Mouse (Mus musculus) limb, embryonic 10.5 days (tissue): ENCODE data around the gene Capn12. TPM values are rescaled to one million over a fixed set of nuclear protein-coding genes. Genes with fewer than 3 reads are reported as not detected.
"Not testable (repeated sequence)": the region's sequence is repeated elsewhere in the genome, so short reads cannot be mapped to it uniquely, and the experiment has no call there.

ENCODE experiments used
- DNase-seq: peaks from one replicate; pipeline ENCODE4 v3.0.0-alpha.2; 2017; ENCODE audit warnings: low spot score
- H3K27ac ChIP-seq: fragments of 300-500 bp; sonication (generic); 2 replicates; pipeline ENCODE4 v1.5.1; 2016; ENCODE audit warnings: mild to moderate bottlenecking
- H3K27me3 ChIP-seq: fragments of 300-500 bp; sonication (generic); 2 replicates; pipeline ENCODE4 v1.6.1; 2016; ENCODE audit warnings: low read depth, mild to moderate bottlenecking; ENCODE audit not compliant: poor library complexity, severe bottlenecking
- H3K36me3 ChIP-seq: fragments of 300-500 bp; sonication (generic); 2 replicates; pipeline ENCODE4 v1.6.1; 2016; ENCODE audit warnings: mild to moderate bottlenecking, moderate library complexity
- H3K4me1 ChIP-seq: fragments of 300-500 bp; sonication (generic); 2 replicates; pipeline ENCODE4 v1.6.1; 2016
- H3K4me3 ChIP-seq: fragments of 300-500 bp; sonication (generic); 2 replicates; pipeline ENCODE4 v1.5.1; 2016; ENCODE audit warnings: mild to moderate bottlenecking, moderate library complexity
- H3K9me3 ChIP-seq: fragments of 300-500 bp; sonication (generic); replicated peaks from 2 replicates; pipeline ENCODE4 v1.6.1; 2016; ENCODE audit warnings: mild to moderate bottlenecking
- WGBS: fragments of 180-500 bp; shearing (Covaris S2); methylation state at CpG from one replicate; pipeline ENCODE4 v1.1.7; 2016; 5-methylcytosine and 5-hydroxymethylcytosine counted together
- polyA plus RNA-seq: library from polyadenylated mRNA; unstranded; fragments of >200 nt; fragmentation: Nextera tagmentation; extraction: Ambion mirVana; gene quantifications from 2 replicates; pipeline ENCODE4 v1.2.1, GENCODE M21; 2016

Gene Capn12
- polyA plus RNA-seq, 1 experiment from 2014 or later = 0.48 TPM

GRCm38 (mm10) chr7:28864288-28864750, 16.9 kb upstream of the Capn12 start:
- Histone ChIP-seq H3K27ac (0 out of 2 replicates have a peak overlapping the region, but pooled peaks have one; percentile 3), H3K27me3 (0 out of 2 replicates have a peak, but pooled peaks cover 5% of the 10 kb centered on the region), H3K9me3 (no peaks in the 10 kb centered on the region), H3K4me1 (peaks cover 28% of the 10 kb centered on the region), H3K4me3 (no peak overlapping the region), H3K36me3 (no peaks in the 10 kb centered on the region)
- WGBS = 67% methylated on average over 9 of the region's 9 CpGs
- no peak for DNase-seq

GRCm38 (mm10) chr7:28865481-28866300, 15.5 kb upstream of the Capn12 start:
- Histone ChIP-seq H3K27me3 (0 out of 2 replicates have a peak, but pooled peaks cover 5% of the 10 kb centered on the region), H3K36me3 (no peaks in the 10 kb centered on the region), H3K4me3 (peak overlapping the region; percentile 35), H3K4me1 (peaks cover 28% of the 10 kb centered on the region), H3K27ac (peak overlapping the region; percentile 57), H3K9me3 (no peaks in the 10 kb centered on the region)
- 45% methylated on average over 33 of the region's 33 CpGs for WGBS
- peak; percentile 83 for DNase-seq

- Histone ChIP-seq H3K27me3 (0 out of 2 replicates have a peak, but pooled peaks cover 5% of the 10 kb centered on the region), H3K4me3 (no peak overlapping the region), H3K9me3 (no peaks in the 10 kb centered on the region), H3K27ac (peak overlapping the region; percentile 64), H3K36me3 (no peaks in the 10 kb centered on the region), H3K4me1 (peaks cover 28% of the 10 kb centered on the region)
- WGBS = 88% methylated on average over 28 of the region's 28 CpGs
- DNase-seq = no peak
Observed at GRCm38 (mm10) chr7:28866769-28867507, 14.3 kb upstream of the Capn12 start.

- not testable (repeated sequence) for H3K36me3 ChIP-seq, H3K9me3 ChIP-seq, H3K27me3 ChIP-seq
- Histone ChIP-seq H3K27ac (peak overlapping the region; percentile 64), H3K4me3 (0 out of 2 replicates have a peak overlapping the region, but pooled peaks have one; percentile 7), H3K4me1 (peaks cover 28% of the 10 kb centered on the region)
- peak; percentile 80 for DNase-seq
- 30% methylated on average over 23 of the region's 23 CpGs for WGBS
Observed at GRCm38 (mm10) chr7:28867508-28868340, 13.5 kb upstream of the Capn12 start.

- Histone ChIP-seq H3K9me3 (no peaks in the 10 kb centered on the region), H3K4me3 (no peak overlapping the region), H3K36me3 (no peaks in the 10 kb centered on the region), H3K27ac (no peak overlapping the region), H3K4me1 (peaks cover 21% of the 10 kb centered on the region), H3K27me3 (no peaks in the 10 kb centered on the region)
- no peak for DNase-seq
- WGBS = 92% methylated on average over 24 of the region's 24 CpGs
Observed at GRCm38 (mm10) chr7:28870901-28871664, 10.1 kb upstream of the Capn12 start.

GRCm38 (mm10) chr7:28874565-28874964, 6.7 kb upstream of the Capn12 start:
- 0 out of 2 replicates have a peak overlapping the region, but pooled peaks have one; percentile 30 for H3K27ac ChIP-seq
- DNase-seq = no peak
- H3K4me3 ChIP-seq = no peak overlapping the region
- WGBS = 63% methylated on average over 2 of the region's 2 CpGs
- peaks cover 12% of the 10 kb centered on the region for H3K4me1 ChIP-seq
- no peaks in the 10 kb centered on the region for H3K36me3 ChIP-seq
- no peaks in the 10 kb centered on the region for H3K9me3 ChIP-seq
- H3K27me3 ChIP-seq = no peaks in the 10 kb centered on the region

GRCm38 (mm10) chr7:28876099-28876498, 5.1 kb upstream of the Capn12 start:
- 93% methylated on average over 4 of the region's 4 CpGs for WGBS
- Histone ChIP-seq H3K4me1 (peaks cover 13% of the 10 kb centered on the region), H3K36me3 (no peaks in the 10 kb centered on the region), H3K27me3 (no peaks in the 10 kb centered on the region), H3K9me3 (no peaks in the 10 kb centered on the region), H3K27ac (no peak overlapping the region), H3K4me3 (no peak overlapping the region)
- DNase-seq = no peak

GRCm38 (mm10) chr7:28877155-28877554, 4.1 kb upstream of the Capn12 start:
- no peak for DNase-seq
- Histone ChIP-seq H3K4me3 (no peak overlapping the region), H3K4me1 (peaks cover 21% of the 10 kb centered on the region), H3K9me3 (no peaks in the 10 kb centered on the region), H3K27me3 (no peaks in the 10 kb centered on the region), H3K27ac (no peak overlapping the region), H3K36me3 (no peaks in the 10 kb centered on the region)
- 83% methylated on average over 7 of the region's 7 CpGs for WGBS

- Histone ChIP-seq H3K27me3 (no peaks in the 10 kb centered on the region), H3K36me3 (no peaks in the 10 kb centered on the region), H3K27ac (no peak overlapping the region), H3K9me3 (no peaks in the 10 kb centered on the region), H3K4me3 (no peak overlapping the region), H3K4me1 (peaks cover 21% of the 10 kb centered on the region)
- WGBS = 79% methylated on average over 4 of the region's 4 CpGs
- no peak for DNase-seq
Observed at GRCm38 (mm10) chr7:28877856-28878255, 3.4 kb upstream of the Capn12 start.

- H3K4me3 ChIP-seq = no peak overlapping the region
- no peak for DNase-seq
- 74% methylated on average over 7 of the region's 7 CpGs for WGBS
- no peak overlapping the region for H3K27ac ChIP-seq
- peaks cover 10% of the 10 kb centered on the region for H3K4me1 ChIP-seq
- H3K36me3 ChIP-seq = no peaks in the 10 kb centered on the region
- no peaks in the 10 kb centered on the region for H3K27me3 ChIP-seq
- H3K9me3 ChIP-seq = no peaks in the 10 kb centered on the region
Observed at GRCm38 (mm10) chr7:28879606-28880005, 1.6 kb upstream of the Capn12 start.

- Histone ChIP-seq H3K4me1 (peaks cover 9% of the 10 kb centered on the region), H3K27me3 (peaks cover under 1% of the 10 kb centered on the region; the same call in 1 of the 2 replicates), H3K4me3 (no peak overlapping the region), H3K27ac (no peak overlapping the region), H3K9me3 (no peaks in the 10 kb centered on the region), H3K36me3 (no peaks in the 10 kb centered on the region)
- DNase-seq = no peak
- 88% methylated on average over 10 of the region's 10 CpGs for WGBS
Observed at GRCm38 (mm10) chr7:28880554-28880953, 668 bp upstream of the Capn12 start.

- Histone ChIP-seq H3K4me3 (no peak overlapping the region), H3K4me1 (peaks cover 11% of the 10 kb centered on the region), H3K27me3 (peaks cover 25% of the 10 kb centered on the region), H3K9me3 (no peaks in the 10 kb centered on the region), H3K36me3 (no peaks in the 10 kb centered on the region), H3K27ac (no peak overlapping the region)
- DNase-seq = no peak
- 86% methylated on average over 11 of the region's 11 CpGs for WGBS
Observed at GRCm38 (mm10) chr7:28883039-28883438, 1.8 kb downstream of the Capn12 start.
